Mouse (Mus musculus) mouse embryonic stem cell (cell line): ENCODE measurements around the gene Gsk3b.
"Not testable (repeated sequence)": the region's sequence is repeated elsewhere in the genome, so short reads cannot be mapped to it uniquely, and the experiment has no call there.

Experiments
- in situ Hi-C, 2 experiments: fragments of 300-500 bp; cut with MboI; formaldehyde crosslinking; loops; 1 replicate in 1 of 2; 3 replicates in 1 of 2; pipeline ENCODE4 v1.14.3; 2019 to 2020; ENCODE audit warnings: low sequenced_read_pairs in 2 of 2, low pct_unique_long_range_greater_than_20kb in 1 of 2, mixed read lengths in 1 of 2; ENCODE audit not compliant: unreplicated experiment in 1 of 2

The Gsk3b gene

GRCm38 (mm10) chr16:38162019-38162418 lies 73.2 kb downstream of the Gsk3b start:
- in situ Hi-C loops, result no loop called here

- in situ Hi-C loops, result no loop called here
Observed at GRCm38 (mm10) chr16:38164811-38165591, 76.2 kb downstream of the Gsk3b start.

- in situ Hi-C loops, result no loop called here
Observed at GRCm38 (mm10) chr16:38168971-38169370, 80.2 kb downstream of the Gsk3b start.

- in situ Hi-C loops, result no loop called here
Observed at GRCm38 (mm10) chr16:38179150-38179549, 90.3 kb downstream of the Gsk3b start.

- in situ Hi-C loops, result no loop called here
Observed at GRCm38 (mm10) chr16:38181421-38181820, 92.6 kb downstream of the Gsk3b start.

GRCm38 (mm10) chr16:38184657-38185269 lies 96.0 kb downstream of the Gsk3b start:
- in situ Hi-C loops, result no loop called here

GRCm38 (mm10) chr16:38189952-38190351 lies 101.2 kb downstream of the Gsk3b start:
- in situ Hi-C loops, result loop anchor here in 1 of 2 experiments (10.0 kb wide), 1 partner anchor 215 kb away; no protein-coding TSS in a partner anchor

GRCm38 (mm10) chr16:38190531-38190930 lies 101.7 kb downstream of the Gsk3b start:
- in situ Hi-C loops, result loop anchor here in 1 of 2 experiments (10.0 kb wide), 1 partner anchor 216 kb away; no protein-coding TSS in a partner anchor

- in situ Hi-C loops, result loop anchor here in 1 of 2 experiments (10.0 kb wide), 1 partner anchor 217 kb away; no protein-coding TSS in a partner anchor
Observed at GRCm38 (mm10) chr16:38191460-38191859, 102.7 kb downstream of the Gsk3b start.

- in situ Hi-C loops, result loop anchor here in 1 of 2 experiments (10.0 kb wide), 1 partner anchor 218 kb away; no protein-coding TSS in a partner anchor
Observed at GRCm38 (mm10) chr16:38192640-38193039, 103.8 kb downstream of the Gsk3b start.

- in situ Hi-C loops, result loop anchor here in 1 of 2 experiments (10.0 kb wide), 1 partner anchor 222 kb away; no protein-coding TSS in a partner anchor
Observed at GRCm38 (mm10) chr16:38197299-38197698, 108.5 kb downstream of the Gsk3b start.

- in situ Hi-C loops, result no loop called here
Observed at GRCm38 (mm10) chr16:38205272-38205671, 116.5 kb downstream of the Gsk3b start.

GRCm38 (mm10) chr16:38222491-38222890 lies 133.7 kb downstream of the Gsk3b start:
- in situ Hi-C loops, result not testable (repeated sequence)

GRCm38 (mm10) chr16:38236936-38237585 lies 148.3 kb downstream of the Gsk3b start:
- in situ Hi-C loops, result no loop called here

GRCm38 (mm10) chr16:38239729-38240128 lies 150.9 kb downstream of the Gsk3b start:
- in situ Hi-C loops, result no loop called here

- in situ Hi-C loops, result no loop called here
Observed at GRCm38 (mm10) chr16:38240167-38240566, 151.4 kb downstream of the Gsk3b start.

GRCm38 (mm10) chr16:38244111-38244510 lies 155.3 kb downstream of the Gsk3b start:
- in situ Hi-C loops, result no loop called here

- in situ Hi-C loops, result no loop called here
Observed at GRCm38 (mm10) chr16:38245379-38245778, 156.6 kb downstream of the Gsk3b start.
